In genomic region chr17:57261796-57262195, GRCm38 (mm10) we compare ENCODE assay signal across 13 mouse cellular contexts.
"Had no signal": no experiment of that assay in that cellular context is flagged by ENCODE, and none has a peak within 500 bp of the region (broad histone marks: within the 10 kb centered on the region; RNA-seq: fewer than 3 reads in every experiment).

No protein-coding gene starts in this region.

- H3K4me2 ChIP-seq: liver, embryonic 11.5 days; lung, embryonic 15.5 days; midbrain, embryonic 11.5 days; midbrain, embryonic 15.5 days; neural tube, embryonic 12.5 days had no signal

- H3K36me3 ChIP-seq: midbrain, embryonic 15.5 days had no signal

- H3K9me3 ChIP-seq: limb, embryonic 10.5 days; lung, embryonic 15.5 days; megakaryocyte, embryonic 14.5 days; midbrain, embryonic 15.5 days; neural tube, embryonic 12.5 days had no signal

- H3K4me1 ChIP-seq: midbrain, embryonic 15.5 days; neural tube, embryonic 12.5 days had no signal

- ATAC-seq: midbrain, embryonic 15.5 days had no signal

- H3K9ac ChIP-seq: lung, embryonic 15.5 days; midbrain, embryonic 15.5 days; neural tube, embryonic 12.5 days had no signal

- H3K27ac ChIP-seq: left cerebral cortex, adult 2 months; limb, embryonic 10.5 days; lung, embryonic 15.5 days; macrophage; midbrain, embryonic 15.5 days; neural tube, embryonic 12.5 days had no signal

- H3K27me3 ChIP-seq: lung, embryonic 15.5 days; megakaryocyte, embryonic 14.5 days; midbrain, embryonic 15.5 days; neural tube, embryonic 12.5 days had no signal

- H3K4me3 ChIP-seq: left cerebral cortex, adult 2 months; limb, embryonic 10.5 days; lung, embryonic 15.5 days; megakaryocyte, embryonic 14.5 days; midbrain, embryonic 15.5 days; neural tube, embryonic 12.5 days had no signal

- DNase-seq: kidney, postnatal 25 days; lung, postnatal 14 days; thymus, adult 18-20 months; thymus, postnatal 14 days had no signal
